Mouse (Mus musculus) heart, adult 2 months (tissue): Measurements from ENCODE around the gene Gtf2h2.

Source experiments
- CTCF ChIP-seq: fragments of 200-600 bp; IDR thresholded peaks from 2 replicates; pipeline ENCODE4 v1.8.1; 2022; ENCODE audit warnings: antibody characterized with exemption, mild to moderate bottlenecking, moderate library complexity
- POLR2A ChIP-seq: fragments of 200-500 bp; IDR thresholded peaks from 2 replicates; pipeline ENCODE4 v1.6.1; 2011; ENCODE audit warnings: mild to moderate bottlenecking, low read depth, low read length, control low read depth; ENCODE audit not compliant: insufficient read depth

DNA sequence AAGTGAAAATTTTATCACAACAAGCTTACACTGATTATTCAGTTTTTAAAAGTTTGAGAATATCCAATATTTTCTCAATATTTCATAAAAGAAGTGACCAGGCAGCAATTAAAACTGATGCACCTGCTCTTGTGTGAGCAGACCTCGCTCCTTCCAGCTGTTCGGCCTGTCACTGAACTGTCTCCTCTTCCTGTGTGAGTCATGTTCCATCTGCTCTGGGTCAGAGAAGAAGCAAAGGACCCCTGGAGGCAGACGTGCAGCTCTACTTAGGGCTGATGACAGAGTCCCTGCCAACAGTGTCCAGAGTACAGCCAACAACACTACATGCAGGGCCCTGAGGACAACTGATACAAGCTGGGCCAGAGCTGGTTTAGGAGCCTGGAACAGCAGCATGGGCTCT lies 52.3 kb downstream of the Gtf2h2 start:
- TF ChIP-seq CTCF (no peak), POLR2A (no peak)
